Mouse (Mus musculus): ENCODE results near the gene Adprh. TPM values are rescaled to one million over a fixed set of nuclear protein-coding genes. Genes with fewer than 3 reads are reported as not detected.

Gene Adprh
- polyA plus RNA-seq, 1 experiment from 2014 or later, result 139 TPM

DNA sequence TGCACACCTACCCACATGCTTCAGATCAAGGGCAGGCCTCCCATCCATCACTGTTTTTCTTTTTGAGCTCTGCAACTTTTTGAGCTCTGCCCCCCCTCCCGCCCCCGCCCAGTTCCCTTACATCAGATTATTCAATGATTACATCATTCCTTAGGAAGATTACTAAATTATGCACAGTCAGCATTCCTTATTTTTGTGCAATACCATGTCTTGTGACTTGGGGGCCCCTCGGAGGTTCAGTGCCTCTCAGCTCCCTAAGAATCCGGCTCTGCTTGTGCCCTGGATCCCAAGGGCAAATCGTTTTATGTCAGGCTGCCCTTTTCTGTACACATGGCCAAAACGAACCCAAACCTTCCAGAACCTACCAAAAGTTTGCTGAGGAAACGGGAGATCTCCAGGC is 37.5 kb downstream of the Adprh start:
- no peak for ATAC-seq (ENCODE audit: low FRiP score, low TSS enrichment)
- H3K4me3 ChIP-seq (replicated peaks; ENCODE audit: low read depth, low read length), result no peak overlapping the region
- no peak overlapping the region for H3K27ac ChIP-seq (replicated peaks; ENCODE audit: low read depth, low read length)
- DNase-seq, result no peak
- H3K9ac ChIP-seq (replicated peaks; ENCODE audit: low read length), result no peak overlapping the region
- no peaks in the 10 kb centered on the region for H3K36me3 ChIP-seq (ENCODE audit: control insufficient read depth, insufficient read depth, low read length)
- no peaks in the 10 kb centered on the region for H3K4me1 ChIP-seq (ENCODE audit: control insufficient read depth, insufficient read depth, low read length)
- H3K4me2 ChIP-seq (ENCODE audit: low read length), result no peak overlapping the region
- no peaks in the 10 kb centered on the region for H3K9me3 ChIP-seq (ENCODE audit: control insufficient read depth, low read length)
- 86% methylated on average over 7 of the region's 7 CpGs for WGBS
- H3K27me3 ChIP-seq (ENCODE audit: control insufficient read depth, insufficient read depth, low read length), result no peaks in the 10 kb centered on the region

GRCm38 (mm10) chr16:38408416-38408815 is 44.1 kb downstream of the Adprh start:
- ATAC-seq (ENCODE audit: low FRiP score, low TSS enrichment), result no peak

DNA sequence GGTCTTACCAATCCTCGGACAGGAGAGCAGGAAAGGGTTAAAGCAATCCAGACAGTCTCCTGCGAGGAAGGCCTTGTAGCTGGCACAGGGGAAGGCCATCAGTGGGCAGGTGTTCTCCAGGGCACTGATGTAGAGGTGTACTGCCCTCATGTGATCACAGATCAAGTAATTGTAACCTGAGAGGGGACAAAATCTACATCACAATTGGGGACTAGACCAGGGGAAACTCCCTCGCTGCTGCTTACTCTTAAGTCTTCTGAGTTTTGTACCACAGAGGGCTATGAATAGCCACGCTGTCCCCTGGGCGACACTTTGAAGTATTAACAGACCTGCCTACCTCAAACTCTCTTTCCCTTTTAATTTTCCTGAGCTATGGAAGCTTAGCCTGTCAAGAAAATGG is 44.9 kb downstream of the Adprh start:
- ATAC-seq (ENCODE audit: low FRiP score, low TSS enrichment) (no peak), DNase-seq (no peak)
- Histone ChIP-seq H3K4me2 (ENCODE audit: low read length) (no peak overlapping the region), H3K4me3 (replicated peaks; ENCODE audit: low read depth, low read length) (no peak overlapping the region), H3K27ac (replicated peaks; ENCODE audit: low read depth, low read length) (no peak overlapping the region), H3K36me3 (ENCODE audit: control insufficient read depth, insufficient read depth, low read length) (no peaks in the 10 kb centered on the region), H3K9me3 (ENCODE audit: control insufficient read depth, low read length) (no peaks in the 10 kb centered on the region), H3K4me1 (ENCODE audit: control insufficient read depth, insufficient read depth, low read length) (no peaks in the 10 kb centered on the region), H3K9ac (replicated peaks; ENCODE audit: low read length) (no peak overlapping the region), H3K27me3 (ENCODE audit: control insufficient read depth, insufficient read depth, low read length) (no peaks in the 10 kb centered on the region)
- 33% methylated on average over 5 of the region's 5 CpGs for WGBS

More at GRCm38 (mm10) chr16:38408416-38408815, 44.1 kb downstream of the Adprh start:
- no peaks in the 10 kb centered on the region for H3K9me3 ChIP-seq (ENCODE audit: control insufficient read depth, low read length)
- no peak for DNase-seq
- no peak overlapping the region for H3K27ac ChIP-seq (replicated peaks; ENCODE audit: low read depth, low read length)
- no peaks in the 10 kb centered on the region for H3K27me3 ChIP-seq (ENCODE audit: control insufficient read depth, insufficient read depth, low read length)
- H3K36me3 ChIP-seq (ENCODE audit: control insufficient read depth, insufficient read depth, low read length), result no peaks in the 10 kb centered on the region
- no peaks in the 10 kb centered on the region for H3K4me1 ChIP-seq (ENCODE audit: control insufficient read depth, insufficient read depth, low read length)
- H3K4me3 ChIP-seq (replicated peaks; ENCODE audit: low read depth, low read length), result no peak overlapping the region
- WGBS, result 89% methylated on average over 8 of the region's 8 CpGs
- no peak overlapping the region for H3K9ac ChIP-seq (replicated peaks; ENCODE audit: low read length)
- H3K4me2 ChIP-seq (ENCODE audit: low read length), result no peak overlapping the region

GRCm38 (mm10) chr16:38406708-38407107 is 45.8 kb downstream of the Adprh start:
- no peak overlapping the region for H3K27ac ChIP-seq (replicated peaks; ENCODE audit: low read depth, low read length)
- no peaks in the 10 kb centered on the region for H3K27me3 ChIP-seq (ENCODE audit: control insufficient read depth, insufficient read depth, low read length)

DNA sequence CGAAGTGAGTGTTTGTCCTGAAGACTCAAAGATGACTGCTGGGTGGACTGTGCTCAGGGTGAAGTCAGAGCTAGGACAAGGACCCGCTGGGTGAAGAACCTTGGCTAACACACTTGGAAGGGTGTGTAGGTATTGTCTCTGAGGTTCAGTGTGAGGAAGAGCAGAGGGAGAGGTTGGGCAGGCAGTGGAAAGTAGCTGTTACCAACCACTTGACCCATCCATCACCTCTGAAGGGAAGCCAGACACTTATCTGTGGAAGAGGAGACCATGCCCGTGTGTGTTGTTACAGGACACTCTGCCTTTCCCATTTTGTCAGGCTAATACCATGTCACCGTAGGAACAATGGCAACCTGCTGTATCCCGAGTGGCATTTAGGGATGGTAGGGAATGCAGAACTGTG is 46.2 kb downstream of the Adprh start:
- H3K27ac ChIP-seq (replicated peaks; ENCODE audit: low read depth, low read length), result no peak overlapping the region
- H3K9me3 ChIP-seq (ENCODE audit: control insufficient read depth, low read length), result no peaks in the 10 kb centered on the region
- no peak overlapping the region for H3K4me2 ChIP-seq (ENCODE audit: low read length)
- ATAC-seq (ENCODE audit: low FRiP score, low TSS enrichment) (no peak), DNase-seq (no peak)
- no peak overlapping the region for H3K9ac ChIP-seq (replicated peaks; ENCODE audit: low read length)
- H3K4me1 ChIP-seq (ENCODE audit: control insufficient read depth, insufficient read depth, low read length), result no peaks in the 10 kb centered on the region
- H3K4me3 ChIP-seq (replicated peaks; ENCODE audit: low read depth, low read length), result no peak overlapping the region
- 78% methylated on average over 5 of the region's 5 CpGs for WGBS
- H3K36me3 ChIP-seq (ENCODE audit: control insufficient read depth, insufficient read depth, low read length), result no peaks in the 10 kb centered on the region
- no peaks in the 10 kb centered on the region for H3K27me3 ChIP-seq (ENCODE audit: control insufficient read depth, insufficient read depth, low read length)

More at GRCm38 (mm10) chr16:38406708-38407107, 45.8 kb downstream of the Adprh start:
- 88% methylated on average over 6 of the region's 6 CpGs for WGBS
- ATAC-seq (ENCODE audit: low FRiP score, low TSS enrichment) (no peak), DNase-seq (no peak)
- Histone ChIP-seq H3K9ac (replicated peaks; ENCODE audit: low read length) (no peak overlapping the region), H3K4me3 (replicated peaks; ENCODE audit: low read depth, low read length) (no peak overlapping the region), H3K4me1 (ENCODE audit: control insufficient read depth, insufficient read depth, low read length) (no peaks in the 10 kb centered on the region), H3K4me2 (ENCODE audit: low read length) (no peak overlapping the region), H3K36me3 (ENCODE audit: control insufficient read depth, insufficient read depth, low read length) (no peaks in the 10 kb centered on the region), H3K9me3 (ENCODE audit: control insufficient read depth, low read length) (no peaks in the 10 kb centered on the region)

- no peak overlapping the region for H3K4me2 ChIP-seq (ENCODE audit: low read length)
- peaks cover 8% of the 10 kb centered on the region for H3K4me1 ChIP-seq (ENCODE audit: control insufficient read depth, insufficient read depth, low read length)
- H3K27me3 ChIP-seq (ENCODE audit: control insufficient read depth, insufficient read depth, low read length), result no peaks in the 10 kb centered on the region
- WGBS, result 93% methylated on average over 7 of the region's 7 CpGs
- no peak overlapping the region for H3K27ac ChIP-seq (replicated peaks; ENCODE audit: low read depth, low read length)
- H3K9me3 ChIP-seq (ENCODE audit: control insufficient read depth, low read length), result no peaks in the 10 kb centered on the region
- no peaks in the 10 kb centered on the region for H3K36me3 ChIP-seq (ENCODE audit: control insufficient read depth, insufficient read depth, low read length)
- no peak overlapping the region for H3K9ac ChIP-seq (replicated peaks; ENCODE audit: low read length)
- ATAC-seq (ENCODE audit: low FRiP score, low TSS enrichment), result no peak
- no peak for DNase-seq
- H3K4me3 ChIP-seq (replicated peaks; ENCODE audit: low read depth, low read length), result no peak overlapping the region
Observed at GRCm38 (mm10) chr16:38403639-38404038, 48.9 kb downstream of the Adprh start.

DNA sequence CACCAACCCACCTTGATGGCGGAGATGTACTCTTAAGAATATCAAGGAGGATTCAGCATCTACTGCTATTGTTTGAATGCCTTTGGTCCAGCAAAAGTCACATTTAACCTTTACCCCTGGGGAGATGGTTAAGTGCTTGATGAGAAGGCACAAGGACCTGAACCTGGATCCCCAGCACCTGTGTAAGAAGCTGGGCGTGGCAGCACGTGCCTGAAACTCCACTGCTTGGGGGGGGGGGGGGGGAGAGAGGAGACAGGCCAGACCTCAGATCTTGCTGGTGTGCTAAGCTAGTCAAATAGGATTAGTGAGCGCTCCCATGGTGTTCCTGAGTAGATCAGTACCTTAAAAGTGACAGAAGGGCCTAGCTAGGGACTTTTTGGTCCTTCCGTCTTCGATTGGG is 51.0 kb downstream of the Adprh start:
- H3K9me3 ChIP-seq (ENCODE audit: control insufficient read depth, low read length), result no peaks in the 10 kb centered on the region
- WGBS, result 75% methylated on average over 6 of the region's 6 CpGs
- no peak for DNase-seq
- ATAC-seq (ENCODE audit: low FRiP score, low TSS enrichment), result no peak
- no peak overlapping the region for H3K4me2 ChIP-seq (ENCODE audit: low read length)
- H3K9ac ChIP-seq (replicated peaks; ENCODE audit: low read length), result no peak overlapping the region
- no peaks in the 10 kb centered on the region for H3K36me3 ChIP-seq (ENCODE audit: control insufficient read depth, insufficient read depth, low read length)
- no peak overlapping the region for H3K4me3 ChIP-seq (replicated peaks; ENCODE audit: low read depth, low read length)
- H3K27me3 ChIP-seq (ENCODE audit: control insufficient read depth, insufficient read depth, low read length), result no peaks in the 10 kb centered on the region
- no peak overlapping the region for H3K27ac ChIP-seq (replicated peaks; ENCODE audit: low read depth, low read length)
- H3K4me1 ChIP-seq (ENCODE audit: control insufficient read depth, insufficient read depth, low read length), result peaks cover 8% of the 10 kb centered on the region

DNA sequence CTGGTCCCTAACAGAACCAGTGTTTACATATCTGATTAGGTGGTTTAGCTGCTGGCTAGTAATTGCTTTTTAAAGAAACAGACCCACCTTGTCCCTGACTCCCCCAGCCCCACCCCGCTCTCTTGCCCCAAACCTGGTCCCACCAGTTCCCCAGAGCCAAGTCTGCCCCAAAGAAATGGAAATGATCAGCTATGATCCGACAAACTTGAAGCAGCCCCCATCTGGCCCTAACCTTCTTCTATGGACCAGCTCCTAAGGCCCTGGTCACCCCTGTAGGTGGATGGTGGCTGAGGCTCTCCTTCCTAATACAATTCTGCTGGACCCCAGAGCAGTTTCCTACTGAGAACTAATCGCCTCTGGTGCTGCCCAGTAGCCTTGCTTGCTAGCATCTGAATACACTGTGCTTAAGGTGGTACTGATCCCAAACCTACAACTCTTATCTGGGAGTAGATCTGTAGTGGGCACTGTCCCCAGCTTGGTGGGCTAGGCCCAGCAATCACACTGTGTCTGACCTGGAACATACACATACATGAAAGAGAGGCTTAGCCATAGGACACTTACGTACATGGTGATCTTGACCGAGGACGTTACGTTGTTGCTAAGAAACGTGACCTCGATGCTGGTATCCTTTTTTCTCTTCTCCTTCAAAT is 52.1 kb downstream of the Adprh start:
- Histone ChIP-seq H3K4me3 (replicated peaks; ENCODE audit: low read depth, low read length) (0 out of 2 replicates have a peak overlapping the region, but pooled peaks have one; percentile 27), H3K9ac (replicated peaks; ENCODE audit: low read length) (peak overlapping the region; percentile 54; the same call in 1 of the 2 replicates), H3K36me3 (ENCODE audit: control insufficient read depth, insufficient read depth, low read length) (no peaks in the 10 kb centered on the region), H3K27me3 (ENCODE audit: control insufficient read depth, insufficient read depth, low read length) (no peaks in the 10 kb centered on the region), H3K9me3 (ENCODE audit: control insufficient read depth, low read length) (no peaks in the 10 kb centered on the region), H3K4me1 (ENCODE audit: control insufficient read depth, insufficient read depth, low read length) (peaks cover 8% of the 10 kb centered on the region), H3K4me2 (ENCODE audit: low read length) (peak overlapping the region; percentile 62), H3K27ac (replicated peaks; ENCODE audit: low read depth, low read length) (peak overlapping the region; percentile 82)
- DNase-seq (peak; percentile 6), ATAC-seq (ENCODE audit: low FRiP score, low TSS enrichment) (no peak; the same call in 1 of the 2 replicates)
- 75% methylated on average over 9 of the region's 9 CpGs for WGBS

DNA sequence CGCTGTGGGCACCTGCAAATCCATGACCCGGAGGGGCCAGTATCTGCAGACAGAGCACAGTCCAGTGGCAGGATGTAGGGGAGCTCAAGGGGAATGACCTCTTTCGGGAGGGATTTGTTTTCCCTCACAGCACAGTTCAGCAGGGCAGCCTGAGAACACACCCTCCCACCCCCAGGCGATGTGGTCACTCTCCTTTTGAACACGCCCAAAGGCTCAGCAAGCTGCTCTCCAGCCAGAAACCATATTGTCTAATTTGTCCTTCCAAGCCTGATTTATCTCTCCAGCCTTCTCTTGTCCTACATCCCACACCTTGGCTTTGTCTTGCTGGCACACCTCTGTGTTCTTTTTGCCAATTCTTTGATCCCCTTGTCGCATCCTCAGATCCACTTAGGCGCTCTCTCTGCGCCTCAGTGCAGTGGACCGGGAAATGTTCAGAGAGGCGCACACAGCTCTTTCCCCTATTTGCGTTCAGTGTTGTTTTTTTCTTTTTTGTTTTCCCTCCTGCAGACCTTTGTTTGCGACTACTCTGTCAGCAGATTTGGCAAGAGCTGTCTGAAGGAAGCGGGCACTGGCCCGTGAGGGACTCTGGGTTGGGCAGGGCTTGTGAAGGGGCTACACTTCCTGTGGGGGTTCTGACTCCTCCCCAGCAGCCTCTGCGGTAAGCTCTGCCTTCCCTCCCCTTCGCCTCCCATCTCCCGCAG is 52.8 kb downstream of the Adprh start:
- Histone ChIP-seq H3K4me3 (replicated peaks; ENCODE audit: low read depth, low read length) (peak overlapping the region; percentile 27), H3K36me3 (ENCODE audit: control insufficient read depth, insufficient read depth, low read length) (no peaks in the 10 kb centered on the region), H3K9ac (replicated peaks; ENCODE audit: low read length) (peak overlapping the region; percentile 54), H3K27ac (replicated peaks; ENCODE audit: low read depth, low read length) (peak overlapping the region; percentile 82), H3K4me2 (ENCODE audit: low read length) (peak overlapping the region; percentile 62), H3K27me3 (ENCODE audit: control insufficient read depth, insufficient read depth, low read length) (no peaks in the 10 kb centered on the region), H3K9me3 (ENCODE audit: control insufficient read depth, low read length) (no peaks in the 10 kb centered on the region), H3K4me1 (ENCODE audit: control insufficient read depth, insufficient read depth, low read length) (peaks cover 8% of the 10 kb centered on the region)
- DNase-seq (peak; percentile 78), ATAC-seq (ENCODE audit: low FRiP score, low TSS enrichment) (peak; percentile 88)
- WGBS, result 11% methylated on average over 17 of the region's 17 CpGs

Data from midbrain, embryonic 14.5 days (tissue).